Mouse (Mus musculus) cerebellum, adult 18-20 months (tissue): ENCODE measurements around the gene Spink2.
"Not testable (repeated sequence)": the region's sequence is repeated elsewhere in the genome, so short reads cannot be mapped to it uniquely, and the experiment has no call there.

Experiments
- DNase-seq, 2 experiments: peaks; one replicate each; pipeline ENCODE4 v3.0.0; 2021

The Spink2 gene

DNA sequence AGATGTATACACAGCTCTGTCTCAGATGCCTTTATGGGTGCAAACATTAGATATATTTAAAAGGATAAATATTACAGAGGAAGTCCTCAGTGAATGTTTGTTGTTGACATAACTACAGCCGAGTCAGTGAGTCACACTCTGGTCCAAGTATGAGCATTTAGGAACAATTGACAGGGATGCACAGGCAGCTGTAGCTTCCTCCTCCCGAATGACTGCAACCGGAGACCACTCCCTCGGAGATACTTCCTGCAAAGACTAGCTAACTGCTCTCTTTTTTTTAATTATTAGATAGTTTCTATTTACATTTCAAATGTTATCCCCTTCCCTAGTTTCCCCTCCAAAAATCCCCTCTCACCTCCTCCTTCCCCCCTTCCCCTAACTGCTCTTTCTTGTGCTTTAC, 18.0 kb downstream of the Spink2 start:
- DNase-seq, result no peak

- DNase-seq, result no peak
Observed at GRCm38 (mm10) chr5:77191631-77192030, 19.6 kb downstream of the Spink2 start.

DNA sequence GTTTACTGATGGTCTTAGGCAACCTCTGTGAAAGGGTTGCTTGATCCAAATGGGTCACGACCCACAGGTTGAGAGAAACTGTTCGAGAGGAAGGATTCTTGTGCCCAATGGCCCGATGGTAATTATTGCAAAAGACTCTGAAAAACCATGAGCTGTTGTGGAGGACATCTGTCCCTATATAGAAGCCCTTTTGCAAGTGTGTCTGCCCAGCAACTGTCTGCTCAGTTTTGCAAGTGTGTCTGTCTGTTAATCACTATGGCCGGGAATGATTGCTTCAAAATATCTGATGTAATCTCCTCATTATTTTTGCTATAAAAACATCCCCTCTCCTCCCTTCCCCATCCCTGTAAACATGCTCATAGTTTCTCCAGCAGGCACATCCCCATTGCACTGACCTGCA, 20.2 kb downstream of the Spink2 start:
- no peak for DNase-seq

DNA sequence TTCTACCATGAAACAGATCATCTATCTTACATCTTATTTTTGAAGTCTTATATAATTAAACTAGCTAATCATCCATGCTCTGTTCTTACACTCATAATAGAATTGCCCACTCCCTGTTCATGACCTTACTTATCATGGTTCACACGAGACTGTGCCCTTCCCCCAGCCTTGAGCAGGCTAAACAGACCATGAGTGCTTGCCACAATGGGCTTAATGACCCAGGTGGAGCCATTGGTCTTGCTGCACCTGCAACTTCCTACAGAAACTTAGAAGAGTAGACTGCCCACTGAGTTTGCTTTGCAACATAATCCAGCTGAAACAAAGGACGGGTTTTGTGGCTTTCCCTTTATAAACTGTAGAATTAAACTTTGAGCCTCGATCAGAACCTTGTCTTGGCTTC, 22.5 kb downstream of the Spink2 start:
- DNase-seq, result no peak

DNA sequence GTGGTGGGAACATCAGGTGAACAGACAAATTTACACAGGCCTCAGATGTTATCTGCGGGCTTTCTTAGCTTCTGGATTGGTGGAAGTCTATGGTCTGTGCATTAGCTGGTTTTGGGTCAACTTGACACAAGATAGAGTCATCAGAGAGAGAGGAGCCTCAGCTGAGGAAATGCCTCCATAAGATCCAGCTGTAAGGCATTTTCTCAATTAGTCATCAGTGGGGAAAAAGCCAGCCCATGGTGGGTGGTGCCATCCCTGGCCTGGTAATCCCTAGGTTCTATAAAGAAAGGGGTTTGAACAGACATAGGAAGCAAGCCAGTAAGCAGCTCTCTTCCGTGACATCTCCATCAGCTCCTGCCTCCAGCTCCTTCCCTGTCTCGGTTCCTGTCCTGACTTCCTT, 25.9 kb downstream of the Spink2 start:
- no peak for DNase-seq

DNA sequence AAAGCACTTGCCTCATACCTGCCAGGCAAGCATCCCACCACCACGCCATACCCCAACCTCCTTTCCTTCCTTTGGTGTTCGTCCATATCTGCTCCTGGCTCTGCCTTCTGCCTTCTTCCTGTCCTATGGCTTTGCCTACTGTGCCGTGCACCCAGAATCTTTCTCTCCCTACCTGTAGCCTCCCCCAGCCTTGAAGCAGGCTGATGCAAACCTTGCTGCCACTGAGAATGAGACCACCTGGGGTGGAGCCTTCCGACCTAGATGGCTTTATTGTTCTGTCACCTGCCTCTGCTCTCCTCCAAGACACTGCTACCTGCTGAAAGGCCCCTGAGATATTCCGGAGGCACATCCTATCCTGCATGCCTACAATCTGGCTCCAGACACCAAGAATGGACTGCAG, 27.4 kb downstream of the Spink2 start:
- not testable (repeated sequence) for DNase-seq

DNA sequence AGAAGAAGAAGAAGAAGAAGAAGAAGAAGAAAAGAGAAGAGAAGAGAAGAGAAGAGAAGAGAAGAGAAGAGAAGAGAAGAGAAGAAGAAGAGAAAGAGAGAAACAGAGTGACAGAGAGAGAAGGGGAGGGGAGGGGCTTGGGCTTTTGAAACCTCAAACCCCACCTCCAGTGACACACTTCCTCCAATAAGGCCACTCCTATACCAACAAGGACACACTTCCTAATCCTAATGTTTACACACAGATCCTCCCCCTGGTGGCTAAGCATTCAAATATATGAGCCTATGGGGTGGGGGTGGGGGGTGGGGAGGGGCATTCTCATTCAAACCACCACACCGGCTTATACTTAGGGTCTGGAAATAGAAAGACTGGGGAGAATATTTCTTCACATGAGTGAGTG, 27.9 kb downstream of the Spink2 start:
- DNase-seq, result no peak

- DNase-seq, result no peak
Observed at GRCm38 (mm10) chr5:77181508-77181907, 29.8 kb downstream of the Spink2 start.

GRCm38 (mm10) chr5:77178976-77179375, 32.3 kb downstream of the Spink2 start:
- DNase-seq, result no peak

GRCm38 (mm10) chr5:77178008-77178407, 33.3 kb downstream of the Spink2 start:
- no peak for DNase-seq

- DNase-seq, result no peak
Observed at GRCm38 (mm10) chr5:77174779-77175178, 36.5 kb downstream of the Spink2 start.

DNA sequence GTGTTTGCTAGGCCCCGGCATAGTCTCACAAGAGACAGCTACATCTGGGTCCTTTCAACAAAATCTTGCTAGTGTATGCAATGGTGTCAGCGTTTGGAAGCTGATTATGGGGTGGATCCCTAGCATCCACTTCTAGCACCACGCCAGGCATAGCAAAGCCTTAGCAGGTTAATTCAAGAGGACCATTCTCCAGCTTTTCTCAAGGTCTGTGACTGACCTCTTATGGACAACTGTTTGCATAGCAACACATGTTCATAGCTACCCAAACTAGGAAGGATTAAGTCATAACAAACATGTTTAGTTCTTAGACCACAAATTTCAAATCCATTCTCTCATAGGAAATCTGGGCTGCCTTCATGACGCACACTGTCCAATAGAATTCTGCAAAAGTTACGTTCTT, 40.7 kb downstream of the Spink2 start:
- DNase-seq, result peak in 1 of 2 experiments; percentile 6

DNA sequence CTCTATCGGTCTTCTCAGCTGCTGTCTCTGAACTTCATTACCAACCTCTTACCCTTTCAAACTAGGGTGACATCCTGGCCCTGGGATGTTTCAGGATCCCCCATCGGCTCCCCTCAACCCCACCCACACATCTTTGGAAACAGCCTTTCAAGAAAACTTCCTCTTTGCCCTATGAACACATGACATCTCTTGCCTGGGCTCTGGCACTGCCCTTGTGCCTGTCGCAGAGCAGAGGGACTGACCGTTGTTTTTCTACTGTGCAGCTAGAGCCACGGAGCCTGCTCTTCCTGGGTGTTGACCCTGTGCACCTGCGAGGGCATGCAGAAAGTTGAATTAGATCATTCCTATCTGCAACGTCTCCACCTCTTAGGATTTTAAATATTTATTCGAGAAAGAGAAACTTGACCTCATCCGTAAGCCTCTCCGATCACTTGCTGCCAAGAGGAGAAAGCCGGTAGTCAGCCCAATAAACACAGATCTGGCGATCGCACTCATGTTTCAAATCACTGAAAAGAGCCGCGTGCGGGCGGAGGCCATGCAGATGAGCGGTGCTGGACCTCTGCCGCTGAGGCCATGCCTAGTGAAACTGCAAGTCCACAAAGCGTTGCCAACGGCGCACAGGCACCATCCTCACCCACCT, 43.8 kb downstream of the Spink2 start:
- DNase-seq, result no peak

GRCm38 (mm10) chr5:77165703-77166625, 45.3 kb downstream of the Spink2 start:
- DNase-seq, result no peak

GRCm38 (mm10) chr5:77163597-77163996, 47.7 kb downstream of the Spink2 start:
- no peak for DNase-seq

DNA sequence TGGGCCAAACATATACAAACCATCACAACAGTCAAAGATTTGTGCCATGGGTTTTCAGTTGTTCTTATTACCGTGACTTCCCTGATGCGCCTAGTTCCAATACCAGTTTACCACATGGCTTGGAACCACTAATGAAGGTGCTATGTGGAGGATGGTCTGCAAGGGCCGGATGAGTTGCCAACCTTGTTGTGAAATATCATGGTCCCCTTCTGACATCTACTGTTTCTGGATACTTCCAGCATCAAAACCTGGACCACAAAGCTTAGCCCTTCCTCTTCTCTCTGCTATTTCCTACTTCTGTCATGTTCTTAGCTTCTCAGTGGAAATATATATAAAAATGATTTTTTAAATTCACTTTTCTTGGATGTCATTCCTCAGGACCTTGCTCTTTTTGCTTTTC, 48.7 kb downstream of the Spink2 start:
- no peak for DNase-seq

GRCm38 (mm10) chr5:77157777-77158540, 53.3 kb downstream of the Spink2 start:
- no peak for DNase-seq

DNA sequence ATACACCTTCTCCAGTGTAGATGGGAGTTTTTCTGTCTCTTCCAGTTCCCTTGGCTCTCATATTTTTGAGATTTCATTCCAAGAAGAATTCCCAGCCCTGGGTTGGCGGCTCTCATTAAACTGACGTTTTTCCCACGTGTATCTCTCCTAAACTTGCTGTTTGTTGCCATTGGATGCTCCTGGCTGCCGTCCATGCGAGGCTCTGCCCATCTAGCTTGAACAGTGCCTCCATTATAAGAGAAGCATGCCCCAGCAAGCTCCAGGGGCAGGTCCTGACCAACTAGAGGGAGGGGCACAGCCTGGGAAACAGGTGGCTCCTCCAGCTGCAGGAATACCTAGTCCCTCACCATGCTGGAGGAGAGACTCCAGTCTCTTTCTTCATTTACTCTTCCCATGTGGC, 54.3 kb downstream of the Spink2 start:
- DNase-seq, result no peak

DNA sequence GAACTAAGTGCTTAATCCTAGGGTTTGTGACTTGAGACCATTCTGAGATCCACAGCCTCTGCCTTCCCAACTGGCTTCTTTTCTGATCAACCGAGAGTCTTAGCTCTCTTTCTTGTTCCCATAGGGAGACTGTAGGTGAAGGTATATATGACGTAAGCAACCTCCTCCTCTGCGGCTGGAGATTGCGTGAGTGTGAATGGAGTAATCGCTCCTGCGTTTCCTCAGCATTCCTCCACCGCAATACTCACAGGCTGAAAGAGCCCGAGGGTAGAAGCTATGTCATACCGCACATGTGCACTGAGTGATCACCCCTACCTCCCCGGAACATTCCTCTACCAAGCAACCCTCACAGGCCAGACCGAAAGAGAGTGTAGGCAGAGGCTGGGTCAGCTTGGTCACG, 55.7 kb downstream of the Spink2 start:
- DNase-seq, result no peak
